Mouse (Mus musculus) lung, adult 2 months (tissue): ENCODE measurements around the gene Trim6.

ENCODE experiments used
- CTCF ChIP-seq: fragments of 200-500 bp; IDR thresholded peaks from 2 replicates; pipeline ENCODE4 v1.5.1; 2011; ENCODE audit warnings: mild to moderate bottlenecking, low read length, control low read depth; ENCODE audit not compliant: insufficient read depth
- POLR2A ChIP-seq: fragments of 200-500 bp; IDR thresholded peaks from 2 replicates; pipeline ENCODE4 v1.6.1; 2011; ENCODE audit warnings: low read depth, mild to moderate bottlenecking, control low read depth, low read length, borderline replicate concordance; ENCODE audit errors: extremely low read depth

GRCm38 (mm10) chr7:104169634-104170204, 48.9 kb upstream of the Trim6 start:
- TF ChIP-seq POLR2A (no peak), CTCF (no peak)
